Mouse (Mus musculus) megakaryocyte, embryonic 14.5 days (primary cell): Measurements from ENCODE around the gene Cpne2. TPM values are rescaled to one million over a fixed set of nuclear protein-coding genes. Genes with fewer than 3 reads are reported as not detected.
A peak's percentile ranks its signal among the peaks of the same experiment; 100 is the strongest.

ENCODE experiments used
- H3K27me3 ChIP-seq: replicated peaks from 2 replicates; pipeline ENCODE3; 2012; ENCODE audit warnings: inconsistent platforms
- H3K36me3 ChIP-seq: replicated peaks from 2 replicates; pipeline ENCODE3; 2012; ENCODE audit warnings: low read length, inconsistent platforms, mixed read lengths
- H3K4me1 ChIP-seq: 2 replicates; pipeline ENCODE4 v1.6.1; 2012; ENCODE audit warnings: inconsistent platforms
- H3K4me3 ChIP-seq: replicated peaks from 2 replicates; pipeline ENCODE3; 2012; ENCODE audit warnings: moderate library complexity, mild to moderate bottlenecking, inconsistent platforms
- H3K9me3 ChIP-seq: 2 replicates; pipeline ENCODE4 v1.6.1; 2012; ENCODE audit warnings: inconsistent platforms
- FLI1 ChIP-seq: IDR thresholded peaks from 2 replicates; pipeline ENCODE4 v1.6.1; 2012; ENCODE audit warnings: low read length, inconsistent platforms, mixed read lengths
- GATA1 ChIP-seq: IDR thresholded peaks from 3 replicates; pipeline ENCODE4 v1.6.1; 2012; ENCODE audit warnings: mixed read lengths, low read length, inconsistent platforms, borderline replicate concordance
- polyA plus RNA-seq: library from polyadenylated mRNA; stranded (reverse); fragments of >175 nt; gene quantifications from 2 replicates; pipeline ENCODE4 v1.2.3, GENCODE M21; 2012; ENCODE audit warnings: low replicate concordance; ENCODE audit not compliant: insufficient read depth

Gene Cpne2
- polyA plus RNA-seq, 1 experiment: 11.4 TPM

DNA sequence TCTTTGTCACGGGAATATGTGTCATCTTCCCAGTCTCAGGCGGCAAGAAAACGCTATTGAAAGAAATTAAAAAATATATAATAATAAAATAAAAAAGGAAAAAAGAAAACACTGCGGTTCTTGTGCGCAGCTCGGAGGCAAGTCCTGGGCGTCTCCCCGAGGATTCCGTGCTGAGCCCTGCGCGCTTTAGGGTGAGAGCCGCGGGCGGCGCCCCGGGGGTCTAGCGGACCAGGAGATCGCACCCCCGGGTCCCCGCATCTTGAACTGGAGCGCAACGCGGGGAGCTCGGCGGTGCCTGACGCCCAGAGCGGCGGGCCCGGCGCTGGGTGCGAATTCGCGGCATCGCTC is 291 bp upstream of the Cpne2 start:
- TF ChIP-seq GATA1 (no peak), FLI1 (no peak)
- peaks cover 83% of the 10 kb centered on the region for H3K27me3 ChIP-seq

DNA sequence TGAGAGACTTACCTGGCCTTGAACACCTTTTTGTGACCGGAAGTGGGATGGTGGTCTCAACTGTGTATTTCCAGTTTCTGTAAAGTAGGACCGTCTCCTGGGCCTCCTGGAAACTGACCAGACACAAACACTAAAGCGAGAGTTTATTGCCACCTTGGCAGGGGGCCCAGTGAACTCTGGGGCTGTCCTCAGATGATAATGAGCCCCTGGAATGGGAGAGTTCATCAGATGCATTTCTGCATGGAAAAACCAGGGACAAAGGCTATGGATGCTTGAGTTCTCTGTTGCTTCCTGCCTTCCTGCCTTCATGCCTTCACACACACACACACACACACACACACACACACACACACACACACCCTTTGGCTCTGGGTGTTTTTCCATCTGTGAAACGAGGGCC is 1.8 kb downstream of the Cpne2 start:
- Histone ChIP-seq H3K27me3 (peaks cover 90% of the 10 kb centered on the region), H3K9me3 (peaks cover 4% of the 10 kb centered on the region; the same call in 1 of the 2 replicates), H3K4me3 (no peak overlapping the region), H3K36me3 (no peaks in the 10 kb centered on the region), H3K4me1 (peaks cover 48% of the 10 kb centered on the region)
- TF ChIP-seq FLI1 (no peak), GATA1 (no peak)

More for the DNA sequence above, 291 bp upstream of the Cpne2 start:
- H3K4me1 ChIP-seq: peaks cover 52% of the 10 kb centered on the region
- peaks cover 4% of the 10 kb centered on the region; the same call in 1 of the 2 replicates for H3K9me3 ChIP-seq
- H3K36me3 ChIP-seq: no peaks in the 10 kb centered on the region
- peak overlapping the region; percentile 93 for H3K4me3 ChIP-seq

DNA sequence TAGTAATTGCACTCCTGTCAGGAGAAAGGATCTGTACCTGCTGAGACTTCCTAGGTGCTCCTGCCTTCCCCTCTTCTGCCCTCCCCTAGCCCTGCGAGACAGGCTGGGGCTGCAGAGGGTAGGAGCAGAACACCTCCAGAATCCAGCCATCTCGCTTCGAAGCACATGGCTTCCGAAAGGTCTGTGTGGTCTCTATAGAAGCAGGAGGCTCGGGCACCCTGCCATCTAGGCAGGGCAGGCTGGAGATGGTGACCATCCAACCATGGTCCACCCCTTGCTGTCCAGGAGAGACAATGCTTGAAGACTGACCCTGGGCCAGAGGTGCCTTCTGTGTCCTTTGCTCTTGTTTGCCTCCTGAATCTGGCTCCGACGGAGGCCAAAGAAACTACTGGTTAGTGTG is 2.8 kb downstream of the Cpne2 start:
- H3K4me1 ChIP-seq: peaks cover 44% of the 10 kb centered on the region
- TF ChIP-seq GATA1: no peak
- no peak for TF ChIP-seq FLI1
- peaks cover 4% of the 10 kb centered on the region; the same call in 1 of the 2 replicates for H3K9me3 ChIP-seq
- H3K27me3 ChIP-seq: peaks cover 85% of the 10 kb centered on the region
- no peak overlapping the region for H3K4me3 ChIP-seq
- H3K36me3 ChIP-seq: no peaks in the 10 kb centered on the region

DNA sequence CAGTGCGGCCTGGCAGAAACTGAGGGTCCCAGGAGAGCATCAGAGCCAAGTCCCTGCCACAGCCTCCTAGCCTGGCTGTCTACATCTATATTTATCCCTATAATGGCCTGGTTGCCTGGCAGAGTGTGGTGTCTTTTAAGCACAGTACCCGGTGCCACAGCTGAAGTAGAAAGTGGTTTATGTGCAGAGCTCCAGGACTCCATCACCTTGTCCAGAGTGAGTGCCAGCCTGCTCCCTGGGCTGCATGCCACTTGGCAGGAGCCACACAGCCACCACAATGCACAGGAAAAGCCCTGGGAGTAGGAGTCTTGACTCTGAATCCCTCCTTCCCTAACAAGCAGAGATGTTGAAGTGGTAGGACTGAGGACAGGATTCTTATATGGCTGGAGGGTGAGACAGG is 4.7 kb downstream of the Cpne2 start:
- H3K36me3 ChIP-seq: no peaks in the 10 kb centered on the region
- peaks cover 48% of the 10 kb centered on the region for H3K4me1 ChIP-seq
- no peak overlapping the region for H3K4me3 ChIP-seq
- TF ChIP-seq GATA1 (no peak), FLI1 (no peak)
- H3K9me3 ChIP-seq: no peaks in the 10 kb centered on the region
- H3K27me3 ChIP-seq: peaks cover 79% of the 10 kb centered on the region

DNA sequence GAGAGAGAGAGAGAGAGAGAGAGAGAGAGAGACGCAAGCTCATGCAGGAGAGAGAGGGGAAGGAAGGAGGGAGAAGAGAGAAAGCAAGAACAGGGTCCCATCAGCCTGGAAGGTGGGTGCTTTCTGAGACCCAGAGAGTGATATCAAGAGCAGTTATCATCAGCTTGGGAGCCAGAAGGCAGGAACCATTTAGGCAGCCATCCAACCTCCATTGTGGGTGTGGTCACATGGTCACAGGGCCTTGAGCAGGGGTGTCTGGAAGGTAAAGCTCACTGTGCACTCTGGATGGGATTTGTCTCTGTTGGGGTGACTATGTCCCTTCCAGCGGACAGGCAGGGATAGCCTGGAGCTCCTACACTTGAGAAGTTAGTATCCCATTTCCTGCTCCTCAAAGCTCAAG is 7.2 kb downstream of the Cpne2 start:
- no peaks in the 10 kb centered on the region for H3K36me3 ChIP-seq
- no peak overlapping the region for H3K4me3 ChIP-seq
- no peaks in the 10 kb centered on the region for H3K9me3 ChIP-seq
- peaks cover 31% of the 10 kb centered on the region for H3K4me1 ChIP-seq
- H3K27me3 ChIP-seq: peaks cover 74% of the 10 kb centered on the region
- TF ChIP-seq FLI1 (no peak), GATA1 (no peak)

DNA sequence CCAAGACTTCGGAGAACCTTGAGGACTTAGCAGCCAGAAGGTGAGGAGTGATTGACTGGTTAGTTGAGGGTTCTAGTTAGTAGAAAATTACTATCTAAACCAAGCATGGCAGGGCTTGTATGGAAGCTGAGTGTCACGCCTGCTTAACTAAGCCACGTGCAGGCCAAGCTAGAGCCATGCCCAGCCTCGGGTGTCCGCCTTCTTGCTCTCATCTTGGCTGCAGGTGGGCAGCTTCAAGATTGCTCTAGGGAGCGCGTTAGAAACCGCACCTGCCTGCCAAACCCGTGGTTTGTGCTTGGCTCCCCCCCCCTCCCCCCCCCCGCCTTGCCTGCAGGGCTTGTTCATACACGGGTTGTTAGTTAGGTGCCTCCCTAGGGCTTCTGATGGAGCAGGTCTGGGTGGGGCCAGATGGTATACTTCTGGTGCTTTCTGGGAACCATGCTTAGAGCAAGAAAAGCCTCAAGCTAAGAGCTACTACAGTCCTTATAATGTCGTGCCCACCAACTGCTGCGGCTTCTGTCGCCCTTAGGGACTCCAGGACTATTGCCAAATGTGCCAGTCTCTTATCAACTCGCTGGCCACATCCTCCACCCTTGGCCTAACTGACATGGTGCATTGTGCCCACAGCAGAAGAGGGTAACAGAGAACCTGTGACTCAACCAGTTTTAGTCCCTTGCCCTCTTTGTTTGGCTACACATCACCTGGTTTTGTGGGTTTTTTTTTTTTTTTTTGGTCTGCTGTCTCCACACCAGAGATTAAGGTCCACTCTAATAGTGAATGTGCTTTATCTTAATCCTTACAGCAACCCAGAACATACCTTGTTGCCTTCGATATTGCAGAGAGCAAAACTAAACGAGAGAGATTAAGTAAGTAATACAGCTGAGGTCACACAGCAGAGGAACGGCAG is 8.4 kb downstream of the Cpne2 start:
- TF ChIP-seq GATA1 (no peak), FLI1 (no peak)
- peaks cover 25% of the 10 kb centered on the region for H3K4me1 ChIP-seq

DNA sequence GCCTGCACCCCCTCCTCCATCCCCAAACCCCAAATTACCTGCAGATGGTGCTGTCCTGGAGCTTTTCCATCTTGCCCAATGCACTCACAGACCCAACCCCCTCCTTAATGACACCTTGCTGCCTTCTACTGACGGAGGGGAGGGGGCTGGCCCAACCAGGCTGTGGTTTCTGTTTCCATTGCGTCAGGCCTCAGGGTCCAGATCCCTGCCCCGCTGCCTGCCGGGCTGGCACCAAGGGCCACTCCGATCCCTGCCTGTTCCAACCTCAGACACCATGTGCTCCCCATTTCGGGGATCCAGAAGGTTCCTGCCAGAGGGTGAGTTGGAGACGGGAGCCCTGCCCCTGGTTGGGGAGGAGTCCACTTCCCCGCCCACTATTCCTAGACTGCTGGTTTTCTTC is 11.2 kb downstream of the Cpne2 start:
- Histone ChIP-seq H3K9me3 (no peaks in the 10 kb centered on the region), H3K27me3 (peaks cover 67% of the 10 kb centered on the region), H3K4me1 (peaks cover 19% of the 10 kb centered on the region), H3K36me3 (no peaks in the 10 kb centered on the region), H3K4me3 (no peak overlapping the region)
- TF ChIP-seq GATA1 (no peak), FLI1 (no peak)

More for the DNA sequence above, 8.4 kb downstream of the Cpne2 start:
- peaks cover 72% of the 10 kb centered on the region for H3K27me3 ChIP-seq
- H3K36me3 ChIP-seq: no peaks in the 10 kb centered on the region
- H3K9me3 ChIP-seq: no peaks in the 10 kb centered on the region
- no peak overlapping the region for H3K4me3 ChIP-seq

DNA sequence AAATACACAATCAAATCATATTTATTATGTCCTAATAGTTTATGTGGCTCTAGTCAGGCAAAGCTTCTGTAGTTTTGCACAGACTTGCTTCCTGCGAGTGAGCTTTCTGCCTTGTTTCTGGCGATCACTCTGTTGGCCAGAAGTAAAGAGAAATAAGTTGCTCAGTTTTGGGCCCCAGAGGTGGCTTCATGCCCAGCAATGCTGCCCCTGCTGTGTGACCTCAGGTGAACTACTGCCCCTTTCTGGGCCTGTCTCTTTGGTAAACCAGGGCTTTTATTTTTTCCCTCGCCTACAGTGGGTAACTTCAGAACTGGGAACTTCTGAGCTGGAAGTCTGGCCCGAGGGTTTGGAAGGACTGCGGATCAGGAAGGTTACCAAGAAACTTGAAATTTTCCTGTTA is 16.3 kb downstream of the Cpne2 start:
- TF ChIP-seq FLI1 (no peak), GATA1 (no peak)
- H3K4me1 ChIP-seq: peaks cover 46% of the 10 kb centered on the region
- H3K9me3 ChIP-seq: no peaks in the 10 kb centered on the region
- H3K36me3 ChIP-seq: no peaks in the 10 kb centered on the region
- H3K27me3 ChIP-seq: peaks cover 59% of the 10 kb centered on the region
- no peak overlapping the region for H3K4me3 ChIP-seq

DNA sequence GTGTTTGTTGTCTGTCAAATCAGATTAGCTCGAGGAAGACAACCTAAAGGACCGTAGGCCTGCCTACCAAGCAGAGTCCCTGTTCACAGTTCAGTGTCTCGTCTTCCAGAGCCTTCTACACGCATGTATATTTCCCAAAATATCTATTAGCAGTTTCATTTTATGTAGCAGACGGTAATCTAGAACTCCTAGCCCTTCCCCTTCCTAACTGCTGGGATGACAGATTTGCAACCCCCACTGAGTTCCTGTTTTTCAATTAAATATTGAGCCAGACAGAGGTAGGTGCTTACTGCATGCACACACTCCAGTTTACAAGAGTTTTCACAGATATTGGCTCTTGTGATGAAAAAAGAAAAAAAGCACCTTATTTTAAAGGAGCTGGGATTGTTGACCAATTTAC is 16.7 kb downstream of the Cpne2 start:
- Histone ChIP-seq H3K9me3 (no peaks in the 10 kb centered on the region), H3K36me3 (no peaks in the 10 kb centered on the region), H3K4me3 (no peak overlapping the region), H3K4me1 (peaks cover 46% of the 10 kb centered on the region), H3K27me3 (peaks cover 60% of the 10 kb centered on the region)
- TF ChIP-seq GATA1: no peak
- no peak for TF ChIP-seq FLI1

DNA sequence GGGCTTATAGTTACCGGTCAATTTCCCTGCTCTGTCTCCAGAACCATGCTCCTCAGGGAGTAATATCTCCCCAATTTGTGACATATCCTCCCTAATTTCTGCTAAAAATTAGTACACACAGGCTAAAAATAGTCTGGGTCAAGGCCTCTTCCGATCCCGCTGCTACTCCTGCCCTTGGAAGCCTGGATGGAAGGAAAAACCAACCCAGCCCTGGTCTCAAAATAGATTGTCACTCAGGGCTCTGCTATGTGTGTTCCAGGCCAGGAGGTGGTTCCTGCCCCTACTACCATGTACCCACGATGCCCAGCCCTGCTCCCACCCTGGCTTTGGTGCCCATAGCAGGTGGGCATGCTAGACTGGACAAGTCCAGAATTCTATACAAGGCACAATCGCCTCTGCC is 17.2 kb downstream of the Cpne2 start:
- no peaks in the 10 kb centered on the region for H3K36me3 ChIP-seq
- H3K27me3 ChIP-seq: peaks cover 64% of the 10 kb centered on the region
- H3K4me3 ChIP-seq: no peak overlapping the region
- no peak for TF ChIP-seq FLI1
- TF ChIP-seq GATA1: no peak
- no peaks in the 10 kb centered on the region for H3K9me3 ChIP-seq
- peaks cover 46% of the 10 kb centered on the region for H3K4me1 ChIP-seq
